Comparison of ENCODE assay signal across 8 mouse cellular contexts in the genomic region with DNA sequence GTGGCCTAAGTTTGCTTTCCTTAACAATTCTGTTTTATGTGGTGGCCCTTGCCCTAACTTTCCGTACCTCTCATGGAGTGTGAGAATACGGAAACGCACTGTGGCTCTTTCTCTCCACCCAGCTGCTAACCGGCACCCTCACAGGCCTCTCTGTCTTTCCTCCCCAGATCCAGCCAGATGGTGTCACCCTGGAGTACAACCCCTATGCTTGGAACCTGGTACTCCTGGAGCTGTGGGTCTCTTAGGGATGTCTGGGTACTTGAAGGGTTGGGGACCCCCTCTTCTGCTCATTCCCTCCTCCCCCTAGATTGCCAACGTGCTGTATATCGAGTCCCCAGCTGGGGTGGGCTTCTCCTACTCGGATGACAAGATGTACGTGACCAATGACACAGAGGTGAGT. TPM values are rescaled to one million over a fixed set of nuclear protein-coding genes. Genes with fewer than 3 reads are reported as not detected.
DNase-seq lines count a peak whose midpoint lies in the region; ATAC-seq lines count a peak whose summit lies in the region.

No protein-coding gene starts in this region.

- H3K9me3 ChIP-seq in erythroblast, embryonic 14.5 days (ENCODE audit: control insufficient read depth, low read length), result no peaks in the 10 kb centered on the region
- H3K9me3 ChIP-seq in limb, embryonic 15.5 days, result no peaks in the 10 kb centered on the region
- H3K9me3 ChIP-seq in neural tube, embryonic 14.5 days (ENCODE audit: control insufficient read depth, low read length), result no peaks in the 10 kb centered on the region

- peak overlapping the region; percentile 82 for H3K9ac ChIP-seq in limb, embryonic 15.5 days
- H3K9ac ChIP-seq in neural tube, embryonic 14.5 days (replicated peaks; ENCODE audit: low read depth, low read length), result no peak overlapping the region; the same call in 1 of the 2 replicates

- H3K4me3 ChIP-seq in erythroblast, embryonic 14.5 days (replicated peaks), result peak overlapping the region; percentile 67
- H3K4me3 ChIP-seq in limb, embryonic 15.5 days, result peak overlapping the region; percentile 75
- H3K4me3 ChIP-seq in neural tube, embryonic 14.5 days (ENCODE audit: low read depth, low read length), result peak overlapping the region; percentile 70

- peaks cover 41% of the 10 kb centered on the region for H3K36me3 ChIP-seq in erythroblast, embryonic 14.5 days (ENCODE audit: control insufficient read depth)
- H3K36me3 ChIP-seq in limb, embryonic 15.5 days, result peaks cover 36% of the 10 kb centered on the region
- peaks cover 17% of the 10 kb centered on the region; the same call in 1 of the 2 replicates for H3K36me3 ChIP-seq in neural tube, embryonic 14.5 days (ENCODE audit: control insufficient read depth, insufficient read depth, low read length)

- no peaks in the 10 kb centered on the region for H3K27me3 ChIP-seq in erythroblast, embryonic 14.5 days (ENCODE audit: control insufficient read depth)
- H3K27me3 ChIP-seq in limb, embryonic 15.5 days, result no peaks in the 10 kb centered on the region
- no peaks in the 10 kb centered on the region for H3K27me3 ChIP-seq in neural tube, embryonic 14.5 days (ENCODE audit: control insufficient read depth, insufficient read depth, low read length)

- peak; percentile 21 for DNase-seq in T-cell, adult 2 months (ENCODE audit: low spot score)
- DNase-seq in heart, postnatal 10 days, result peak; percentile 37 to 41
- no peak for DNase-seq in adrenal gland, postnatal 25 days
- no peak for DNase-seq in left cerebral cortex, adult 11 months (ENCODE audit: low spot score)

- no peak overlapping the region for H3K27ac ChIP-seq in limb, embryonic 15.5 days
- H3K27ac ChIP-seq in neural tube, embryonic 14.5 days (ENCODE audit: low read depth, low read length), result no peak overlapping the region

- 40% methylated on average over 8 of the region's 8 CpGs for WGBS in limb, embryonic 15.5 days
- 42% methylated on average over 8 of the region's 8 CpGs for WGBS in neural tube, embryonic 14.5 days

- ATAC-seq in erythroblast, adult 5-6 weeks (replicated peaks; ENCODE audit: low FRiP score, poor library complexity, severe bottlenecking), result no peak
- ATAC-seq in limb, embryonic 15.5 days (ENCODE audit: insufficient number of reproducible peaks, low FRiP score, low TSS enrichment, low read depth), result no peak
- no peak for ATAC-seq in neural tube, embryonic 14.5 days (ENCODE audit: low read depth)

- peak overlapping the region; percentile 98 for H3K4me2 ChIP-seq in limb, embryonic 15.5 days
- peak overlapping the region; percentile 99 for H3K4me2 ChIP-seq in neural tube, embryonic 14.5 days (ENCODE audit: low read depth, low read length)

- intact Hi-C loops in heart, postnatal 10 days (cut with DNase I), result loop anchor here (5.0 kb wide), 1 partner anchor 63 kb away; no protein-coding TSS in a partner anchor

- peaks cover 32% of the 10 kb centered on the region for H3K4me1 ChIP-seq in erythroblast, embryonic 14.5 days (ENCODE audit: control insufficient read depth)
- H3K4me1 ChIP-seq in limb, embryonic 15.5 days, result peaks cover 22% of the 10 kb centered on the region
- H3K4me1 ChIP-seq in neural tube, embryonic 14.5 days (ENCODE audit: control insufficient read depth, insufficient read depth, low read length), result peaks cover 3% of the 10 kb centered on the region; the same call in 1 of the 2 replicates

RNA-seq across cellular contexts. Expression of gene Neurl2, which starts 1.3 kb away (rescaled TPM):
- polyA plus RNA-seq in erythroblast, embryonic 14.5 days (2012), result 0.10 and 0.14 TPM in 2 replicates
- not detected in 2 replicates for total RNA-seq in erythroblast, adult 5-6 weeks (2015; ENCODE audit: low replicate concordance)
- total RNA-seq in erythroblast, adult 5-6 weeks (2017; ENCODE audit: low replicate concordance), result 1.4 TPM in 1 of 2 replicates, not detected in the other
- 10 to 100 TPM; 26.4 to 35.8 TPM for total RNA-seq in heart, postnatal 10 days (2021)
- 5.8 and 9.3 TPM in 2 replicates for polyA plus RNA-seq in limb, embryonic 15.5 days (2015; fragmentation: Nextera tagmentation; extraction: Ambion mirVana)
- polyA plus RNA-seq in neural tube, embryonic 14.5 days (2014; fragmentation: Nextera tagmentation; extraction: Ambion mirVana), result 5.8 and 7.2 TPM in 2 replicates
- total RNA-seq in adrenal gland, postnatal 25 days (2021), result 1.3 and 2.2 TPM in 2 replicates

RNA-seq across cellular contexts. Expression of gene Ctsa, which starts 1.9 kb away (rescaled TPM):
- 6.9 and 7.3 TPM in 2 replicates for polyA plus RNA-seq in erythroblast, embryonic 14.5 days (2012)
- 26.8 and 36.1 TPM in 2 replicates for total RNA-seq in erythroblast, adult 5-6 weeks (2015; ENCODE audit: low replicate concordance)
- 33.5 and 39.9 TPM in 2 replicates for total RNA-seq in erythroblast, adult 5-6 weeks (2017; ENCODE audit: low replicate concordance)
- 100 to 1,000 TPM; 108 to 116 TPM for total RNA-seq in heart, postnatal 10 days (2021)
- 178 and 187 TPM in 2 replicates for polyA plus RNA-seq in limb, embryonic 15.5 days (2015; fragmentation: Nextera tagmentation; extraction: Ambion mirVana)
- polyA plus RNA-seq in neural tube, embryonic 14.5 days (2014; fragmentation: Nextera tagmentation; extraction: Ambion mirVana), result 81.2 and 102 TPM in 2 replicates
- total RNA-seq in adrenal gland, postnatal 25 days (2021), result 108 and 121 TPM in 2 replicates

RNA-seq across cellular contexts. Expression of gene Spata25, which starts 6.2 kb away (rescaled TPM):
- polyA plus RNA-seq in erythroblast, embryonic 14.5 days (2012), result not detected in 2 replicates
- not detected in 2 replicates for total RNA-seq in erythroblast, adult 5-6 weeks (2015; ENCODE audit: low replicate concordance)
- total RNA-seq in erythroblast, adult 5-6 weeks (2017; ENCODE audit: low replicate concordance), result not detected in 2 replicates
- total RNA-seq in heart, postnatal 10 days (2021), result under 1 TPM; 0.55 to 0.69 TPM
- polyA plus RNA-seq in limb, embryonic 15.5 days (2015; fragmentation: Nextera tagmentation; extraction: Ambion mirVana), result not detected in 2 replicates
- polyA plus RNA-seq in neural tube, embryonic 14.5 days (2014; fragmentation: Nextera tagmentation; extraction: Ambion mirVana), result 0.27 TPM in 1 of 2 replicates, not detected in the other
- not detected in 2 replicates for total RNA-seq in adrenal gland, postnatal 25 days (2021)

RNA-seq across cellular contexts. Expression of gene Zswim1, which starts 12.0 kb away (rescaled TPM):
- 0.69 and 0.71 TPM in 2 replicates for polyA plus RNA-seq in erythroblast, embryonic 14.5 days (2012)
- 1.5 and 2.1 TPM in 2 replicates for total RNA-seq in erythroblast, adult 5-6 weeks (2015; ENCODE audit: low replicate concordance)
- 0.60 and 1.1 TPM in 2 replicates for total RNA-seq in erythroblast, adult 5-6 weeks (2017; ENCODE audit: low replicate concordance)
- total RNA-seq in heart, postnatal 10 days (2021), result 1 to 10 TPM; 5.2 to 5.3 TPM
- 19.4 and 20.1 TPM in 2 replicates for polyA plus RNA-seq in limb, embryonic 15.5 days (2015; fragmentation: Nextera tagmentation; extraction: Ambion mirVana)
- polyA plus RNA-seq in neural tube, embryonic 14.5 days (2014; fragmentation: Nextera tagmentation; extraction: Ambion mirVana), result 28.1 and 29.3 TPM in 2 replicates
- 11.9 and 14.2 TPM in 2 replicates for total RNA-seq in adrenal gland, postnatal 25 days (2021)

RNA-seq across cellular contexts. Expression of gene Pltp, which starts 23.0 kb away (rescaled TPM):
- 0.32 and 0.70 TPM in 2 replicates for polyA plus RNA-seq in erythroblast, embryonic 14.5 days (2012)
- 0.58 and 0.84 TPM in 2 replicates for total RNA-seq in erythroblast, adult 5-6 weeks (2015; ENCODE audit: low replicate concordance)
- 1.8 and 3.3 TPM in 2 replicates for total RNA-seq in erythroblast, adult 5-6 weeks (2017; ENCODE audit: low replicate concordance)
- total RNA-seq in heart, postnatal 10 days (2021), result 10 to 100 TPM; 39.1 to 40.9 TPM
- polyA plus RNA-seq in limb, embryonic 15.5 days (2015; fragmentation: Nextera tagmentation; extraction: Ambion mirVana), result 57.1 and 61.8 TPM in 2 replicates
- polyA plus RNA-seq in neural tube, embryonic 14.5 days (2014; fragmentation: Nextera tagmentation; extraction: Ambion mirVana), result 59.0 and 136 TPM in 2 replicates
- 12.7 and 16.2 TPM in 2 replicates for total RNA-seq in adrenal gland, postnatal 25 days (2021)

Comparison
In these comparisons a context has a peak if more than half of its experiments do, and no peak if none do; other contexts are left out.
1. DNase-seq: peak in T-cell, adult 2 months (single experiment) and heart, postnatal 10 days (2 of 2); none in adrenal gland, postnatal 25 days (single experiment) and left cerebral cortex, adult 11 months (single experiment).
2. Peak in every context shown above with its lines, with median percentiles within 50 percentile points of each other: H3K4me3 ChIP-seq.